Mouse (Mus musculus): ENCODE data around the gene Mrpl21.

GRCm38 (mm10) chr19:3266136-3266535 lies 16.6 kb upstream of the Mrpl21 start:
- TF ChIP-seq CTCF (IDR thresholded peaks at IDR 0.05; ENCODE audit: extremely low read depth, insufficient read depth, insufficient read length, insufficient replicate concordance) (no peak), POLR2A (IDR thresholded peaks at IDR 0.05; ENCODE audit: low read depth, low read length) (no peak)

Data from spleen, adult 2 months (tissue).